Mouse (Mus musculus) hindbrain, embryonic 10.5 days (tissue): ENCODE results near the gene Bag2. TPM values are rescaled to one million over a fixed set of nuclear protein-coding genes. Genes with fewer than 3 reads are reported as not detected.
"Not testable (repeated sequence)": the region's sequence is repeated elsewhere in the genome, so short reads cannot be mapped to it uniquely, and the experiment has no call there.

Source experiments
- DNase-seq: peaks from one replicate; pipeline ENCODE4 v3.0.0-alpha.2; 2017; ENCODE audit warnings: low spot score
- H3K27ac ChIP-seq: fragments of 300-500 bp; sonication (generic); 2 replicates; pipeline ENCODE4 v1.5.1; 2016; ENCODE audit warnings: mild to moderate bottlenecking, moderate library complexity
- H3K27me3 ChIP-seq: fragments of 300-500 bp; sonication (generic); 2 replicates; pipeline ENCODE4 v1.6.1; 2016; ENCODE audit warnings: mild to moderate bottlenecking; ENCODE audit not compliant: poor library complexity, insufficient read depth, severe bottlenecking
- H3K36me3 ChIP-seq: fragments of 300-500 bp; sonication (generic); 2 replicates; pipeline ENCODE4 v1.6.1; 2016; ENCODE audit warnings: mild to moderate bottlenecking, moderate library complexity
- H3K4me1 ChIP-seq: fragments of 300-500 bp; sonication (generic); replicated peaks from 2 replicates; pipeline ENCODE4 v1.6.1; 2016; ENCODE audit warnings: mild to moderate bottlenecking
- H3K4me3 ChIP-seq: fragments of 300-500 bp; sonication (generic); 2 replicates; pipeline ENCODE4 v1.5.1; 2016; ENCODE audit warnings: mild to moderate bottlenecking, moderate library complexity
- H3K9me3 ChIP-seq: fragments of 300-500 bp; sonication (generic); 2 replicates; pipeline ENCODE4 v1.6.1; 2016; ENCODE audit warnings: mild to moderate bottlenecking, moderate library complexity
- WGBS: fragments of 180-500 bp; shearing (Covaris S2); methylation state at CpG from one replicate; pipeline ENCODE4 v1.1.7; 2016; 5-methylcytosine and 5-hydroxymethylcytosine counted together
- polyA plus RNA-seq: library from polyadenylated mRNA; unstranded; fragments of >200 nt; fragmentation: Nextera tagmentation; extraction: Ambion mirVana; gene quantifications from 2 replicates; pipeline ENCODE4 v1.2.1, GENCODE M21; 2016

The Bag2 gene
- polyA plus RNA-seq, 1 experiment from 2014 or later = 40.7 TPM

- no peak for DNase-seq
- Histone ChIP-seq H3K9me3 (no peaks in the 10 kb centered on the region), H3K4me3 (no peak overlapping the region), H3K4me1 (peaks cover 4% of the 10 kb centered on the region; the same call in 1 of the 2 replicates), H3K36me3 (peaks cover 59% of the 10 kb centered on the region), H3K27ac (no peak overlapping the region), H3K27me3 (no peaks in the 10 kb centered on the region)
- WGBS = 86% methylated on average over 11 of the region's 11 CpGs
Observed at GRCm38 (mm10) chr1:33765468-33766080, 8.0 kb upstream of the Bag2 start.

GRCm38 (mm10) chr1:33763826-33764225 lies 6.2 kb upstream of the Bag2 start:
- no peak overlapping the region for H3K4me3 ChIP-seq
- H3K27ac ChIP-seq = no peak overlapping the region
- H3K9me3 ChIP-seq = no peaks in the 10 kb centered on the region
- peak; percentile 24 for DNase-seq
- peaks cover 4% of the 10 kb centered on the region; the same call in 1 of the 2 replicates for H3K4me1 ChIP-seq
- 60% methylated on average over 2 of the region's 2 CpGs for WGBS
- H3K36me3 ChIP-seq = peaks cover 52% of the 10 kb centered on the region
- H3K27me3 ChIP-seq = no peaks in the 10 kb centered on the region

GRCm38 (mm10) chr1:33758488-33758887 lies 893 bp upstream of the Bag2 start:
- Histone ChIP-seq H3K27ac (no peak overlapping the region), H3K4me1 (peaks cover 21% of the 10 kb centered on the region), H3K36me3 (peaks cover 21% of the 10 kb centered on the region), H3K4me3 (no peak overlapping the region), H3K9me3 (no peaks in the 10 kb centered on the region), H3K27me3 (no peaks in the 10 kb centered on the region)
- WGBS = 58% methylated on average over 4 of the region's 4 CpGs
- DNase-seq = no peak

- Histone ChIP-seq H3K9me3 (no peaks in the 10 kb centered on the region), H3K27ac (peak overlapping the region; percentile 91), H3K4me1 (peaks cover 21% of the 10 kb centered on the region), H3K36me3 (peaks cover 21% of the 10 kb centered on the region), H3K4me3 (peak overlapping the region; percentile 62), H3K27me3 (no peaks in the 10 kb centered on the region)
- peak; percentile 27 for DNase-seq
- WGBS = 11% methylated on average over 14 of the region's 14 CpGs
Observed at GRCm38 (mm10) chr1:33757033-33757413, 572 bp downstream of the Bag2 start.

- 34% methylated on average over 18 of the region's 18 CpGs for WGBS
- H3K9me3 ChIP-seq = no peaks in the 10 kb centered on the region
- H3K27ac ChIP-seq = peak overlapping the region; percentile 91; the same call in 1 of the 2 replicates
- peaks cover 21% of the 10 kb centered on the region for H3K36me3 ChIP-seq
- H3K27me3 ChIP-seq = no peaks in the 10 kb centered on the region
- no peak for DNase-seq
- H3K4me3 ChIP-seq = peak overlapping the region; percentile 62
- peaks cover 21% of the 10 kb centered on the region for H3K4me1 ChIP-seq
Observed at GRCm38 (mm10) chr1:33756258-33757032, 1.1 kb downstream of the Bag2 start.

GRCm38 (mm10) chr1:33755799-33756198 lies 1.8 kb downstream of the Bag2 start:
- peaks cover 21% of the 10 kb centered on the region for H3K4me1 ChIP-seq
- DNase-seq = no peak
- no peaks in the 10 kb centered on the region for H3K27me3 ChIP-seq
- H3K36me3 ChIP-seq = peaks cover 17% of the 10 kb centered on the region
- H3K27ac ChIP-seq = no peak overlapping the region
- peak overlapping the region; percentile 62; the same call in 1 of the 2 replicates for H3K4me3 ChIP-seq
- 86% methylated on average over 7 of the region's 7 CpGs for WGBS
- no peaks in the 10 kb centered on the region for H3K9me3 ChIP-seq

GRCm38 (mm10) chr1:33754965-33755735 lies 2.4 kb downstream of the Bag2 start:
- Histone ChIP-seq H3K9me3 (no peaks in the 10 kb centered on the region), H3K36me3 (peaks cover 10% of the 10 kb centered on the region), H3K4me1 (peaks cover 21% of the 10 kb centered on the region), H3K4me3 (no peak overlapping the region), H3K27me3 (no peaks in the 10 kb centered on the region), H3K27ac (no peak overlapping the region)
- 91% methylated on average over 21 of the region's 21 CpGs for WGBS
- DNase-seq = no peak

- Histone ChIP-seq H3K4me3 (no peak overlapping the region), H3K9me3 (no peaks in the 10 kb centered on the region), H3K27ac (no peak overlapping the region), H3K4me1 (peaks cover 21% of the 10 kb centered on the region), H3K27me3 (no peaks in the 10 kb centered on the region), H3K36me3 (peaks cover 6% of the 10 kb centered on the region; the same call in 1 of the 2 replicates)
- DNase-seq = no peak
- WGBS = 95% methylated on average over 17 of the region's 17 CpGs
Observed at GRCm38 (mm10) chr1:33754089-33754488, 3.5 kb downstream of the Bag2 start.

- Histone ChIP-seq H3K9me3 (no peaks in the 10 kb centered on the region), H3K4me1 (peaks cover 5% of the 10 kb centered on the region), H3K4me3 (no peak overlapping the region), H3K27ac (no peak overlapping the region), H3K36me3 (peaks cover 34% of the 10 kb centered on the region), H3K27me3 (no peaks in the 10 kb centered on the region)
- 92% methylated on average over 10 of the region's 10 CpGs for WGBS
- DNase-seq = no peak
Observed at GRCm38 (mm10) chr1:33751283-33751682, 6.3 kb downstream of the Bag2 start.

- WGBS = 96% methylated on average over 4 of the region's 4 CpGs
- not testable (repeated sequence) for H3K9me3 ChIP-seq, H3K4me1 ChIP-seq, H3K27ac ChIP-seq, H3K4me3 ChIP-seq, DNase-seq, H3K27me3 ChIP-seq
- peaks cover 49% of the 10 kb centered on the region for H3K36me3 ChIP-seq
Observed at GRCm38 (mm10) chr1:33749709-33750108, 7.9 kb downstream of the Bag2 start.

GRCm38 (mm10) chr1:33749109-33749508 lies 8.5 kb downstream of the Bag2 start:
- Histone ChIP-seq H3K36me3 (peaks cover 53% of the 10 kb centered on the region), H3K4me1 (peaks cover 3% of the 10 kb centered on the region; the same call in 1 of the 2 replicates), H3K4me3 (no peak overlapping the region), H3K27ac (no peak overlapping the region), H3K27me3 (no peaks in the 10 kb centered on the region), H3K9me3 (no peaks in the 10 kb centered on the region)
- DNase-seq = no peak
- WGBS = 93% methylated on average over 11 of the region's 11 CpGs

GRCm38 (mm10) chr1:33745901-33746300 lies 11.7 kb downstream of the Bag2 start:
- Histone ChIP-seq H3K4me3 (no peak overlapping the region), H3K9me3 (no peaks in the 10 kb centered on the region), H3K27ac (no peak overlapping the region), H3K4me1 (peaks cover 3% of the 10 kb centered on the region; the same call in 1 of the 2 replicates), H3K27me3 (no peaks in the 10 kb centered on the region), H3K36me3 (peaks cover 61% of the 10 kb centered on the region)
- no peak for DNase-seq
- 95% methylated on average over 4 of the region's 4 CpGs for WGBS

- DNase-seq = not testable (repeated sequence)
- H3K36me3 ChIP-seq = peaks cover 72% of the 10 kb centered on the region
- 94% methylated on average over 9 of the region's 9 CpGs for WGBS
Observed at GRCm38 (mm10) chr1:33744815-33745214, 12.8 kb downstream of the Bag2 start.

More at GRCm38 (mm10) chr1:33744815-33745214, 12.8 kb downstream of the Bag2 start:
- not testable (repeated sequence) for H3K27me3 ChIP-seq, H3K27ac ChIP-seq, H3K9me3 ChIP-seq, H3K4me3 ChIP-seq, H3K4me1 ChIP-seq
